8 mouse cellular contexts compared by ENCODE assay signal in the genomic region with DNA sequence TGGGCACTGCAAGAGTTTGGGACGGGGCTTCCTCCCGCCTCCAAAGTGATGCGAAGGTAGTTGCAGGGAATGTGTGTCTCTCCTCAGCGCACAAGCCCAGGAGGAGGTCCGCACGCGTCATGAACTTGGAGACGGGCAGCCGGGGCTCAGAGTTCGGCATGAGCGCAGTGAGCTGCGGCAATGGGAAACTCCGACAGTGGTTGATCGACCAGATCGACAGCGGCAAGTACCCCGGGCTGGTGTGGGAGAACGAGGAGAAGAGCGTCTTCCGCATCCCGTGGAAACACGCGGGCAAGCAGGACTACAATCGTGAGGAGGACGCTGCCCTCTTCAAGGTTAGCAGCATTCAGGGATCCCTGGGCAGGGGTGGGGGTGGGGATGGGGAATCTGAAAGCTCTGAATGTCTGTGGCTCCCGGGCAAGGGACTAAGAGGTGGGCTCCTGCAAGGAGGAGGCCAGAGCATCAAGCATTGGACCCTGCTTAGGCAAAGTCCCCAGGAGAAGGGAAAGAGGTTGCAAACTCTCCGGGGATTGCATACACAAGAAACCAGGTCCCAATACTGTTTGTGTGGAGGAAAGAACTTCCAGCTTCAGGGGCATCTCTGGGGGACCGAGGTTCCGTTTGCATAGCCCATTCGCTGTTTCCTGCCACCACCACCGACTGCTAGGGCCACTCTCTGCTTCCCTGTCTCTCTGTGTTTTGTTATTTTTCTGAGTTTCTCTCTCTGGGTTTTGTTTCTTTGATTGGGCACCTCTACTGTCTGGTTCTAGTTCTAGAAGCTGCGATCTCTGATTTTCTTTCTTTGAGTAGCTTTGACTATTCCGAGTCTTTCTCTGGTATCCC. TPM values are rescaled to one million over a fixed set of nuclear protein-coding genes. Genes with fewer than 3 reads are reported as not detected.
DNase-seq lines count a peak whose midpoint lies in the region; ATAC-seq and TF ChIP-seq lines count a peak whose summit lies in the region.

No protein-coding gene starts in this region.

- no peak overlapping the region for H3K9ac ChIP-seq in forebrain, embryonic 14.5 days (ENCODE audit: low read length)
- no peak overlapping the region for H3K9ac ChIP-seq in limb, embryonic 15.5 days

- no peak for TF ChIP-seq CTCF in layer of hippocampus, adult 2 months (conservative IDR thresholded peaks at IDR 0.05)
- no peak for TF ChIP-seq CTCF in bone marrow, adult 2 months (IDR thresholded peaks at IDR 0.05; ENCODE audit: control insufficient read depth, insufficient read depth, low read length)

- H3K4me1 ChIP-seq in bone marrow, adult 2 months (ENCODE audit: control insufficient read depth, insufficient read depth, low read length) = no peaks in the 10 kb centered on the region; the same call in 1 of the 2 replicates
- H3K4me1 ChIP-seq in forebrain, embryonic 14.5 days (ENCODE audit: control insufficient read depth, insufficient read depth, low read length) = peaks cover 13% of the 10 kb centered on the region
- H3K4me1 ChIP-seq in limb, embryonic 15.5 days = peaks cover 20% of the 10 kb centered on the region

- peak overlapping the region; percentile 57 for H3K4me2 ChIP-seq in forebrain, embryonic 14.5 days (ENCODE audit: low read length)
- peak overlapping the region; percentile 52 for H3K4me2 ChIP-seq in limb, embryonic 15.5 days

- no peak for ATAC-seq in forebrain, embryonic 14.5 days
- no peak for ATAC-seq in limb, embryonic 15.5 days (ENCODE audit: insufficient number of reproducible peaks, low FRiP score, low TSS enrichment, low read depth)

- H3K27ac ChIP-seq in layer of hippocampus, adult 2 months = no peak overlapping the region
- H3K27ac ChIP-seq in bone marrow, adult 2 months (ENCODE audit: control insufficient read depth, insufficient read depth, low read depth, low read length, poor library complexity) = peak overlapping the region; percentile 55
- H3K27ac ChIP-seq in forebrain, embryonic 14.5 days (ENCODE audit: low read depth, low read length) = no peak overlapping the region
- no peak overlapping the region for H3K27ac ChIP-seq in limb, embryonic 15.5 days

- H3K4me3 ChIP-seq in layer of hippocampus, adult 2 months = peak overlapping the region; percentile 30
- H3K4me3 ChIP-seq in bone marrow, adult 2 months (replicated peaks; ENCODE audit: control insufficient read depth, low read depth, low read length) = peak overlapping the region; percentile 88
- peak overlapping the region; percentile 26 for H3K4me3 ChIP-seq in forebrain, embryonic 14.5 days (ENCODE audit: low read depth, low read length)
- H3K4me3 ChIP-seq in limb, embryonic 15.5 days = peak overlapping the region; percentile 31

- no peak for DNase-seq in layer of hippocampus, adult 2 months (ENCODE audit: low spot score in 2 of 2)
- no peak for DNase-seq in layer of hippocampus, postnatal 25 days (ENCODE audit: extremely low spot score in 1 of 2, low spot score in 1 of 2)
- peak; percentile 21 for DNase-seq in forebrain, embryonic 14.5 days (ENCODE audit: low spot score)
- peak; percentile 50 to 52 for DNase-seq in spleen, postnatal 36 days (ENCODE audit: low spot score in 2 of 2)
- DNase-seq in ovary, postnatal 10 days (ENCODE audit: low spot score) = no peak
- DNase-seq in testis, postnatal 10 days (ENCODE audit: low spot score) = no peak

- WGBS in bone marrow, adult 2 months = 6% methylated on average over 33 of the region's 33 CpGs
- 2% methylated on average over 33 of the region's 33 CpGs for WGBS in forebrain, embryonic 14.5 days
- 4% methylated on average over 33 of the region's 33 CpGs for WGBS in limb, embryonic 15.5 days

- no peak for TF ChIP-seq POLR2A in bone marrow, adult 2 months (IDR thresholded peaks at IDR 0.05; ENCODE audit: borderline replicate concordance, control insufficient read depth, low read depth, low read length)

- no peaks in the 10 kb centered on the region for H3K9me3 ChIP-seq in forebrain, embryonic 14.5 days (replicated peaks; ENCODE audit: control insufficient read depth, low read length)
- H3K9me3 ChIP-seq in limb, embryonic 15.5 days = no peaks in the 10 kb centered on the region

- H3K36me3 ChIP-seq in forebrain, embryonic 14.5 days (ENCODE audit: control insufficient read depth, insufficient read depth, low read length) = no peaks in the 10 kb centered on the region
- no peaks in the 10 kb centered on the region for H3K36me3 ChIP-seq in limb, embryonic 15.5 days

- peaks cover 43% of the 10 kb centered on the region for H3K27me3 ChIP-seq in forebrain, embryonic 14.5 days (replicated peaks; ENCODE audit: control insufficient read depth, insufficient read depth, low read length)
- peaks cover 54% of the 10 kb centered on the region for H3K27me3 ChIP-seq in limb, embryonic 15.5 days

RNA-seq across cellular contexts. Expression of a gene that starts 1.7 kb away (rescaled TPM):
- under 1 TPM; 0.13 to 0.47 TPM for total RNA-seq in layer of hippocampus, adult 2 months (2021)
- under 1 TPM; 0.07 to 0.16 TPM for total RNA-seq in layer of hippocampus, postnatal 25 days (2021)
- polyA plus RNA-seq in bone marrow, adult 2 months (2011; ENCODE audit: insufficient read depth, insufficient read length, low replicate concordance, missing spikeins) = 3.0 and 6.3 TPM in 2 replicates
- polyA plus RNA-seq in forebrain, embryonic 14.5 days (2014; fragmentation: Nextera tagmentation; extraction: Ambion mirVana) = 0.04 and 0.10 TPM in 2 replicates
- 0.12 and 0.21 TPM in 2 replicates for polyA plus RNA-seq in limb, embryonic 15.5 days (2015; fragmentation: Nextera tagmentation; extraction: Ambion mirVana)

Comparison
In these comparisons a context has a peak if more than half of its experiments do, and no peak if none do; other contexts are left out.
1. DNase-seq: peak in forebrain, embryonic 14.5 days (single experiment) and spleen, postnatal 36 days (2 of 2); none in layer of hippocampus, adult 2 months (0 of 2), layer of hippocampus, postnatal 25 days (0 of 2), ovary, postnatal 10 days (single experiment) and testis, postnatal 10 days (single experiment).
2. H3K4me3 ChIP-seq: peak in every context shown above with its lines; median percentile 88 in bone marrow, adult 2 months; 31 in limb, embryonic 15.5 days; 30 in layer of hippocampus, adult 2 months; 26 in forebrain, embryonic 14.5 days.